25 mouse cellular contexts compared by ENCODE assay signal in the genomic region with DNA sequence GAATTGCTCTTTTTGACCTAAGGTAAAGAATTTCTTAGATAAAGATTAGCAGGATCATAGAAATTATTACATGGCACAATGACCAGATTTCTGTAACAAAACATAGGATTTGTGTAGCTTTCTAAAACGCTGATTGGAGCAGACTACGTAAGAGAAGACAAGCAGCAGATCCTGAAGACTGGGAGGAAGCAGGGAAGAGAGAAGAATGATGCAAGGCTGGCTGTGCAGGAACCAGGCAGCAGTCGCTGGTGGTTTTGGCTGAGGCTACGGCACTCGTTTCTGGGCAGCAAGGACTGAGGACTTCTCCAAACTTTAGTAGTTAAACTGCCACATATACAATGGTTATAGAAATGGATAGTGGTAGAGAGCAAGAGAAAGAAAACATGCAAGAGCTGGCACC. TPM values are rescaled to one million over a fixed set of nuclear protein-coding genes. Genes with fewer than 3 reads are reported as not detected.
A peak's percentile ranks its signal among the peaks of the same experiment; 100 is the strongest.
DNase-seq lines count a peak whose midpoint lies in the region; ATAC-seq and TF ChIP-seq lines count a peak whose summit lies in the region.
"Had no signal": no experiment of that assay in that cellular context is flagged by ENCODE, and none has a peak within 500 bp of the region (broad histone marks: within the 10 kb centered on the region; RNA-seq: fewer than 3 reads in every experiment).

No protein-coding gene starts in this region.

- H3K4me1 ChIP-seq in heart, embryonic 13.5 days, result peaks cover 60% of the 10 kb centered on the region
- peaks cover 27% of the 10 kb centered on the region for H3K4me1 ChIP-seq in heart, embryonic 10.5 days
- peaks cover 32% of the 10 kb centered on the region for H3K4me1 ChIP-seq in heart, postnatal 0 days (ENCODE audit: control insufficient read depth, insufficient read depth)
- H3K4me1 ChIP-seq: embryonic facial prominence, embryonic 15.5 days; hindbrain, embryonic 10.5 days; hindbrain, embryonic 15.5 days; kidney, embryonic 15.5 days had no signal

- no peak overlapping the region for H3K4me3 ChIP-seq in gastrocnemius, adult 2 months
- H3K4me3 ChIP-seq in heart, embryonic 13.5 days, result no peak overlapping the region
- H3K4me3 ChIP-seq in heart, embryonic 10.5 days, result no peak overlapping the region
- H3K4me3 ChIP-seq in heart, postnatal 0 days (ENCODE audit: low read depth, low read length), result no peak overlapping the region
- H3K4me3 ChIP-seq: embryonic facial prominence, embryonic 15.5 days; erythroblast, embryonic 14.5 days; forebrain, embryonic 10.5 days; hindbrain, embryonic 10.5 days; hindbrain, embryonic 15.5 days; kidney, embryonic 15.5 days had no signal

- no peak for TF ChIP-seq CTCF in gastrocnemius, adult 2 months (IDR thresholded peaks at IDR 0.05)
- no peak for TF ChIP-seq CTCF in heart, postnatal 0 days (IDR thresholded peaks at IDR 0.05; ENCODE audit: low read depth)

- intact Hi-C loops in gastrocnemius, adult 2 months (cut with DNase I), result no loop called here

- peak overlapping the region; percentile 11; the same call in 1 of the 2 replicates for H3K9ac ChIP-seq in heart, embryonic 13.5 days
- H3K9ac ChIP-seq in heart, postnatal 0 days (replicated peaks; ENCODE audit: low read depth, low read length), result no peak overlapping the region
- H3K9ac ChIP-seq: embryonic facial prominence, embryonic 15.5 days; hindbrain, embryonic 15.5 days; kidney, embryonic 15.5 days had no signal

- H3K27ac ChIP-seq in gastrocnemius, adult 2 months, result peak overlapping the region; percentile 89
- peak overlapping the region; percentile 91 for H3K27ac ChIP-seq in heart, embryonic 13.5 days (replicated peaks)
- H3K27ac ChIP-seq in heart, embryonic 10.5 days, result no peak overlapping the region
- peak overlapping the region; percentile 92 for H3K27ac ChIP-seq in heart, postnatal 0 days (ENCODE audit: low read depth)
- H3K27ac ChIP-seq: embryonic facial prominence, embryonic 15.5 days; forebrain, embryonic 10.5 days; hindbrain, embryonic 10.5 days; hindbrain, embryonic 15.5 days; kidney, embryonic 15.5 days had no signal

- no peak for TF ChIP-seq EP300 in heart, postnatal 0 days (IDR thresholded peaks at IDR 0.05; ENCODE audit: low read depth)

- H3K4me2 ChIP-seq in heart, embryonic 13.5 days, result no peak overlapping the region
- no peak overlapping the region for H3K4me2 ChIP-seq in heart, postnatal 0 days (ENCODE audit: low read depth, low read length)
- H3K4me2 ChIP-seq: embryonic facial prominence, embryonic 15.5 days; hindbrain, embryonic 15.5 days; kidney, embryonic 15.5 days had no signal

- no peaks in the 10 kb centered on the region for H3K9me3 ChIP-seq in heart, embryonic 13.5 days
- no peaks in the 10 kb centered on the region for H3K9me3 ChIP-seq in heart, embryonic 10.5 days
- H3K9me3 ChIP-seq in heart, postnatal 0 days (replicated peaks; ENCODE audit: control insufficient read depth, low read length), result no peaks in the 10 kb centered on the region
- H3K9me3 ChIP-seq: embryonic facial prominence, embryonic 15.5 days; forebrain, embryonic 10.5 days; G1E; hindbrain, embryonic 10.5 days; hindbrain, embryonic 15.5 days; kidney, embryonic 15.5 days had no signal

- DNase-seq in gastrocnemius, adult 2 months, result no peak
- no peak for DNase-seq in gastrocnemius, postnatal 4 days (ENCODE audit: low spot score in 2 of 2)
- no peak for DNase-seq in heart, embryonic 10.5 days (ENCODE audit: low spot score)
- no peak for DNase-seq in heart, postnatal 0 days (ENCODE audit: low spot score)
- no peak for DNase-seq in heart, adult 9 months (ENCODE audit: low spot score in 2 of 2)
- DNase-seq in thymus, postnatal 4 days, result no peak
- DNase-seq: adrenal gland, adult 8-10 months; B cell, adult 2 months; cerebellum, adult 18-20 months; cerebellum, postnatal 10 days; embryo, embryonic 11 days; gastrocnemius, postnatal 10 days; kidney, adult 2 months had no signal

- ATAC-seq in heart, embryonic 13.5 days (ENCODE audit: extremely low read depth, insufficient number of reproducible peaks, low FRiP score, low TSS enrichment), result no peak
- ATAC-seq in heart, postnatal 0 days (ENCODE audit: insufficient read depth, low read depth), result no peak
- ATAC-seq in megakaryocyte progenitor cell, adult 5-6 weeks (replicated peaks; ENCODE audit: poor library complexity), result peak; percentile 62
- ATAC-seq: CD4-positive, CD25-positive, alpha-beta regulatory T cell, adult 4 months; forebrain, embryonic 14.5 days; intestine, embryonic 16.5 days had no signal

- WGBS in heart, embryonic 13.5 days, result 81% methylated on average over 5 of the region's 5 CpGs
- WGBS in heart, embryonic 10.5 days, result 92% methylated on average over 5 of the region's 5 CpGs
- 87% methylated on average over 5 of the region's 5 CpGs for WGBS in heart, postnatal 0 days

- peaks cover 91% of the 10 kb centered on the region for H3K36me3 ChIP-seq in heart, embryonic 13.5 days
- H3K36me3 ChIP-seq in heart, embryonic 10.5 days, result peaks cover 90% of the 10 kb centered on the region
- H3K36me3 ChIP-seq in heart, postnatal 0 days (replicated peaks; ENCODE audit: control insufficient read depth, insufficient read depth, low read length), result peaks cover 50% of the 10 kb centered on the region
- H3K36me3 ChIP-seq: embryonic facial prominence, embryonic 15.5 days; G1E; hindbrain, embryonic 10.5 days; kidney, embryonic 15.5 days had no signal

- H3K27me3 ChIP-seq in heart, embryonic 13.5 days (replicated peaks), result no peaks in the 10 kb centered on the region
- H3K27me3 ChIP-seq in heart, embryonic 10.5 days (ENCODE audit: insufficient read depth, poor library complexity, severe bottlenecking), result no peaks in the 10 kb centered on the region
- H3K27me3 ChIP-seq in heart, postnatal 0 days (ENCODE audit: control insufficient read depth, insufficient read depth, low read length), result no peaks in the 10 kb centered on the region
- H3K27me3 ChIP-seq: embryonic facial prominence, embryonic 15.5 days; hindbrain, embryonic 15.5 days; kidney, embryonic 15.5 days had no signal

RNA-seq across cellular contexts. Expression of gene Gyg, which starts 25.6 kb away (rescaled TPM):
- total RNA-seq in gastrocnemius, adult 2 months (2021), result 100 to 1,000 TPM; 437 to 466 TPM
- 100 to 1,000 TPM; 116 to 133 TPM for total RNA-seq in gastrocnemius, postnatal 4 days (2021)
- 686 and 787 TPM in 2 replicates for polyA plus RNA-seq in heart, embryonic 13.5 days (2015; fragmentation: Nextera tagmentation; extraction: Ambion mirVana)
- polyA plus RNA-seq in heart, embryonic 10.5 days (2016; fragmentation: Nextera tagmentation; extraction: Ambion mirVana), result 444 and 807 TPM in 2 replicates
- 237 and 317 TPM in 2 replicates for total RNA-seq in heart, postnatal 0 days (2014; rRNA removed; ENCODE audit: low replicate concordance)
- polyA plus RNA-seq in heart, postnatal 0 days (2015; fragmentation: Nextera tagmentation; extraction: Ambion mirVana), result 338 and 340 TPM in 2 replicates
- total RNA-seq in megakaryocyte progenitor cell, adult 5-6 weeks (2015), result 156 and 166 TPM in 2 replicates
- 42.3 and 48.5 TPM in 2 replicates for total RNA-seq in megakaryocyte progenitor cell, adult 5-6 weeks (2017)
- total RNA-seq: G1E had no signal
- polyA plus RNA-seq: G1E had no signal
